Mouse (Mus musculus) thymus, postnatal 36 days (tissue): Measurements from ENCODE around the gene Clrn3.

Experiments
- DNase-seq, 2 experiments: peaks; one replicate each; pipeline ENCODE4 v3.0.0; 2022; ENCODE audit warnings: mixed read lengths in 2 of 2

The Clrn3 gene

DNA sequence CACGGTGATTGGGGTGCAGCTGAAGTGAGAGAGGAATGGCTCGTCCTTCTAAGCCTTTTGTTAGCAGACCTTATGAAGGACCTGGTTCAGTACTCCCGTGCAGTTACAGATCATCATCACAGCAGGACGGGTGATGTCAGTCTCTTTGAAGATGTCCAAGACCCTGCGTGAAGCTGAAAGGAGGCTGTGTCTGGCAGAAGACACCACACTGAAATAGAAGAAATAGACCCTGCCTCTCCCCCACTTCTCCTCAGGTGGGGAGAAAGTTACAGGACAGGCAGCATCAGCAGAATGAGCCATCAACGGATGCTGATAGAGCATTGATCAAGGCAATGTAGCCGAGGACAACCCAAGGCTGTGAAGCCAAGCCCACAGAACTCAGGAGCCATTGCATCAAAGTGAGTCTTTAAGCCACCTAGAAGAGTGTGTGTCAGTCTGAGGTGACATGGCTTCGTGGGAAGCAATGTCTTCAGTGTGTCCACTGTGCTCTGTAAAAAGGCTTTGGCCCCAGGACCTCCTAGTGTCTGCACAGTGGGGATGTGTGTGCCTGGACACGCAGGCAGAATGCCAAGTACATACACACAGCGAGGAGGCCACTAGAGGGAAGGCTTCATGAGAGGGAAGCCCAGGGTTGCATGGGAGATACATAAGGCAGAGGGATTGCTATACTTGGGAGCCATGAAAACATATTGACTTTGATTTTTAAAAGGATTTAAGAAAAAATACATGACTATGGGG lies 41.6 kb downstream of the Clrn3 start:
- DNase-seq = no peak

GRCm38 (mm10) chr7:135485796-135486410 lies 42.6 kb downstream of the Clrn3 start:
- peak in 1 of 2 experiments; percentile 17 for DNase-seq

- DNase-seq = no peak
These were observed 43.2 kb downstream of the Clrn3 start for GRCm38 (mm10) chr7:135485116-135485795.

DNA sequence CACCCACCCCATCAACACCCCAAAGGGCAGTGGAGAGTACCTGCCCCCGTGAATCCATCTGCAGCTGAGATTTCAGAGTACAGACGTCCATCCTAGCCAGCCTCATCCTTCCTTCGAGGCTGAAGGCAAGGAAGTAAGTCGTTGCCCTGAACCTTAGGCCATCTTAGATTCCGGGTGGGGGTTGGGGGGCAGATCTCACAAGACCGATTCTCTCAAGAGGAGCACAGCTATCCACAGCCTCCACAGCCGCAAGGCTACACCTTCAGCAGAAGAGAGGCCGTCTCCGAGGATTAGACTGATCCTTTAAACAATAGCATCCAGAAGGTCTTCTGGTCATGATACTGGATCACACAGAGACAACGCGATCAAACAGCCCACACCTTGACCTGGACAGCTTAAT lies 44.1 kb downstream of the Clrn3 start:
- no peak for DNase-seq

- no peak for DNase-seq
These were observed 44.7 kb downstream of the Clrn3 start for GRCm38 (mm10) chr7:135483751-135484150.

GRCm38 (mm10) chr7:135481150-135481549 lies 47.3 kb downstream of the Clrn3 start:
- no peak for DNase-seq

DNA sequence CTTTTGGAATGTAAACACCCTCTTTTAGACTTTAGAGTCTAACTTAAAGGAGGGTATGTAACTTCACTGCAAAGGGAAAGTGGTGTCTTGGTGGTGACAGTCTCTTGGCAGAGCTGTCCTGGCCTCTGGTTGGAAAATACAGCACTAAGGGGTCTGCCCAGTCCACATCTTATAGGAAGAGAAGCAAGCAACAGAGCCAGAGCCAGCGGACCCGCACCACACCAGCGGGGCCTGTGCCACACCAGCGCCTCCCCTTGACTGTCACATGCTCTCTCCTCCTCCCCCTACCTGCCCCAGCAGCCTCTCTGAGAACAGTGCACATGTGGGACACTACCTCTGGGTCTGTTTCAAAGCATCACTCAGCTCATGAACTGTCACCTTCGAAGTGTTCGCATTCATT lies 48.5 kb downstream of the Clrn3 start:
- DNase-seq = no peak

GRCm38 (mm10) chr7:135479322-135479880 lies 49.1 kb downstream of the Clrn3 start:
- DNase-seq = no peak

GRCm38 (mm10) chr7:135477256-135477655 lies 51.2 kb downstream of the Clrn3 start:
- DNase-seq = no peak

DNA sequence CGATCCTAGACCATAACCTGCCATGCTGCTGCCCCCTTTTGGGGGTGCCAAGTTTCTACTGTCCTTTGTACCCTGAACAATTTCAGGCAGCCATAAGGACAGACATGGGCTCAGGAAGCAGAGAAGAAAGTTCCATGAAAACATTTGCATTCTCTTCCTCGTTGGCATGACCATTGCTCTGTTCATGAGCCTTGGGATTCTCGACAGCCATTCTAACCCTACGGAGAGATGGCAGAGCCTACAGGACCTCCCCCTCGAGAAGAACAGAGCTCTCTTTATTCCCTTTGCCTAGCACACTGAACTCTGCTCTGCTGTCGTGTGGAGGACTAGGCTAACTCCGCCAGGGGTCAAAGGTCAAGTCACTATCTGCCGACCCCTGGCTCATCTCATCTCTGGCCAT lies 52.5 kb downstream of the Clrn3 start:
- no peak for DNase-seq

GRCm38 (mm10) chr7:135470319-135470718 lies 58.1 kb downstream of the Clrn3 start:
- no peak for DNase-seq

DNA sequence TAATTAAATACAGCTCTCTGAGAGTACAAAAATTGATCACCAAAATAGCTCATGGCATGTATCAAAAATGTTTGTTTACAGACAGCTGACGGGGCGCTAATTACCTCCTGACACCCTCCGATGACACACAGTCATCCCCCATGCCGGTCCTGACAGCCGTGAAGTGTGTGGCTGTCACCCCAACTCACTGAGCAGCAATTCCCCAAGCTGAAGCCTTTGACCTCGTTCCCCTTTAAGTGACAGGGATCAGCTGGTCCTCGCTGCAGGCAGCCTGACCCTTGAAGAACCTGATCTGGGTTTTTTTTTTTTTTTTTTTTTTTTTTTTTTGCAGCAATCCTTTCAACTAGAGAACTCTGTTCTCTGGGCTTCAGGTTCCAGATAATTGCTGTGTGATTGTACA lies 59.8 kb downstream of the Clrn3 start:
- DNase-seq = no peak

- no peak for DNase-seq
These were observed 63.2 kb downstream of the Clrn3 start for GRCm38 (mm10) chr7:135465293-135465692.

DNA sequence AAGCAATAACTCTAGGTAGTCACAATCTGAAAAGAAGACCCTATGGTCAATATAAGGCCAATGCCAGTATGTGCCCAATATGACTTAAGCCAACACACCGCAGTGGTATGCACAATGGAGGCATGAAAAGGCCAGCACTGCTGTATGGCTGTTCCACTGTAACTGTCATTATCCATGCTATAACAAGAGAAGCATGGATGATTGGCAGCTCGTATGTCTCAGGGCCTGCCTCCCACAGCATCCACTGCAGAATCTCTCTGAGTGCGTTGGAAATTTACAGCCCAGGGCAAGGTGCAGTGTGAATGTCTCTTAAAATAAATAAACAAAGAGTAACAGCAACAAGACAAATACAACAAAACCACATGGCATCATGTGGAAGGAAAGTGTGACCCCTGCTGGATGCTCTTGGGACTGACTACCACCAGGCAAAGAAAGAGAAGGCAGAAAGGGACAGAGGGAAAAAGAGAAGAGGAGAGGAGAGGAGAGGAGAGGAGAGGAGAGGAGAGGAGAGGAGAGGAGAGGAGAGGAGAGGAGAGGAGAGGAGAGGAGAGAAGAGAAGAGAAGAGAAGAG lies 63.7 kb downstream of the Clrn3 start:
- peak; percentile 8 to 19 for DNase-seq
